Mouse (Mus musculus): ENCODE results near the gene Axl.
"Not testable (repeated sequence)": the region's sequence is repeated elsewhere in the genome, so short reads cannot be mapped to it uniquely, and the experiment has no call there.

The Axl gene

GRCm38 (mm10) chr7:25793679-25794078 is 5.2 kb upstream of the Axl start:
- DNase-seq (ENCODE audit: low spot score), result no peak

- not testable (repeated sequence) for DNase-seq (ENCODE audit: low spot score)
Observed at GRCm38 (mm10) chr7:25792966-25793365, 4.5 kb upstream of the Axl start.

- DNase-seq (ENCODE audit: low spot score), result no peak
Observed at GRCm38 (mm10) chr7:25790615-25791014, 2.1 kb upstream of the Axl start.

- DNase-seq (ENCODE audit: low spot score), result no peak
Observed at GRCm38 (mm10) chr7:25789129-25789440, 580 bp upstream of the Axl start.

- peak; percentile 25 for DNase-seq (ENCODE audit: low spot score)
Observed at GRCm38 (mm10) chr7:25787456-25788219, 867 bp downstream of the Axl start.

- DNase-seq (ENCODE audit: low spot score), result no peak
Observed at GRCm38 (mm10) chr7:25786974-25787373, 1.5 kb downstream of the Axl start.

- DNase-seq (ENCODE audit: low spot score), result no peak
Observed at GRCm38 (mm10) chr7:25785752-25786151, 2.8 kb downstream of the Axl start.

GRCm38 (mm10) chr7:25784808-25785207 is 3.7 kb downstream of the Axl start:
- DNase-seq (ENCODE audit: low spot score), result no peak

- no peak for DNase-seq (ENCODE audit: low spot score)
Observed at GRCm38 (mm10) chr7:25783746-25784145, 4.8 kb downstream of the Axl start.

GRCm38 (mm10) chr7:25782744-25783143 is 5.8 kb downstream of the Axl start:
- DNase-seq (ENCODE audit: low spot score), result no peak

- DNase-seq (ENCODE audit: low spot score), result no peak
Observed at GRCm38 (mm10) chr7:25781937-25782610, 6.4 kb downstream of the Axl start.

- peak; percentile 55 for DNase-seq (ENCODE audit: low spot score)
Observed at GRCm38 (mm10) chr7:25781321-25781936, 7.1 kb downstream of the Axl start.

GRCm38 (mm10) chr7:25780753-25781152 is 7.8 kb downstream of the Axl start:
- no peak for DNase-seq (ENCODE audit: low spot score)

- DNase-seq (ENCODE audit: low spot score), result no peak
Observed at GRCm38 (mm10) chr7:25780021-25780420, 8.5 kb downstream of the Axl start.

- no peak for DNase-seq (ENCODE audit: low spot score)
Observed at GRCm38 (mm10) chr7:25768229-25768628, 20.3 kb downstream of the Axl start.

- DNase-seq (ENCODE audit: low spot score), result no peak
Observed at GRCm38 (mm10) chr7:25766108-25766507, 22.4 kb downstream of the Axl start.

- no peak for DNase-seq (ENCODE audit: low spot score)
Observed at GRCm38 (mm10) chr7:25764221-25764620, 24.3 kb downstream of the Axl start.

- no peak for DNase-seq (ENCODE audit: low spot score)
Observed at GRCm38 (mm10) chr7:25763678-25764077, 24.8 kb downstream of the Axl start.

- DNase-seq (ENCODE audit: low spot score), result no peak
Observed at GRCm38 (mm10) chr7:25761354-25761753, 27.2 kb downstream of the Axl start.

GRCm38 (mm10) chr7:25756011-25756410 is 32.5 kb downstream of the Axl start:
- DNase-seq (ENCODE audit: low spot score), result peak; percentile 83

- DNase-seq (ENCODE audit: low spot score), result peak; percentile 45
Observed at GRCm38 (mm10) chr7:25755468-25755833, 33.1 kb downstream of the Axl start.

GRCm38 (mm10) chr7:25754738-25755467 is 33.6 kb downstream of the Axl start, which contains the start of gene Hnrnpul1:
Gene Hnrnpul1 (minus strand): TSS chr7:25754757.
- peak; percentile 99 for DNase-seq (ENCODE audit: low spot score)

GRCm38 (mm10) chr7:25754439-25754737 is 34.1 kb downstream of the Axl start:
- DNase-seq (ENCODE audit: low spot score), result no peak

Data from ovary, postnatal 14 days (tissue).